Mouse (Mus musculus): Measurements from ENCODE around the gene Aldh4a1. TPM values are rescaled to one million over a fixed set of nuclear protein-coding genes. Genes with fewer than 3 reads are reported as not detected.

Aldh4a1 gene
- polyA plus RNA-seq, 2 experiments, result 29.9 to 31.1 TPM

GRCm38 (mm10) chr4:139589351-139590027, 33.2 kb upstream of the Aldh4a1 start:
- Histone ChIP-seq H3K36me3 (replicated peaks; ENCODE audit: control insufficient read depth, insufficient read depth, low read depth) (no peaks in the 10 kb centered on the region), H3K4me3 (ENCODE audit: insufficient read depth in 1 of 2, low read depth in 2 of 2, low read length in 2 of 2) (no peak overlapping the region), H3K27me3 (ENCODE audit: control insufficient read depth, insufficient read depth, low read length) (no peaks in the 10 kb centered on the region), H3K9ac (replicated peaks) (no peak overlapping the region), H3K9me3 (ENCODE audit: control insufficient read depth, low read length) (no peaks in the 10 kb centered on the region), H3K4me1 (replicated peaks; ENCODE audit: control insufficient read depth in 2 of 2, insufficient read depth in 2 of 2, low read length in 1 of 2) (peaks cover 0 to 15% of the 10 kb centered on the region in 2 experiments; a peak in 2 of 4 replicates), H3K27ac (no peak overlapping the region), H3K4me2 (ENCODE audit: low read depth) (no peak overlapping the region)
- TF ChIP-seq CTCF (IDR thresholded peaks at IDR 0.05; ENCODE audit: low read depth) (no peak), EP300 (IDR thresholded peaks at IDR 0.05; ENCODE audit: low read depth) (no peak)
- ATAC-seq (ENCODE audit: insufficient read depth) (no peak), DNase-seq (ENCODE audit: low read depth in 3 of 3, low spot score in 3 of 3) (no peak)
- 64% methylated on average over 5 of the region's 5 CpGs for WGBS (ENCODE audit: insufficient replicate concordance)

- Histone ChIP-seq H3K9ac (replicated peaks) (no peak overlapping the region), H3K4me3 (ENCODE audit: insufficient read depth in 1 of 2, low read depth in 2 of 2, low read length in 2 of 2) (no peak overlapping the region), H3K9me3 (ENCODE audit: control insufficient read depth, low read length) (no peaks in the 10 kb centered on the region), H3K27ac (no peak overlapping the region), H3K27me3 (ENCODE audit: control insufficient read depth, insufficient read depth, low read length) (no peaks in the 10 kb centered on the region), H3K36me3 (replicated peaks; ENCODE audit: control insufficient read depth, insufficient read depth, low read depth) (no peaks in the 10 kb centered on the region), H3K4me1 (replicated peaks; ENCODE audit: control insufficient read depth in 2 of 2, insufficient read depth in 2 of 2, low read length in 1 of 2) (peaks cover 0 to 13% of the 10 kb centered on the region in 2 experiments; a peak in 2 of 4 replicates), H3K4me2 (ENCODE audit: low read depth) (no peak overlapping the region)
- WGBS (ENCODE audit: insufficient replicate concordance), result 45% methylated on average over 4 of the region's 4 CpGs
- DNase-seq (ENCODE audit: low read depth in 3 of 3, low spot score in 3 of 3) (no peak), ATAC-seq (ENCODE audit: insufficient read depth) (no peak)
- no peak for TF ChIP-seq CTCF (IDR thresholded peaks at IDR 0.05; ENCODE audit: low read depth)
- no peak for TF ChIP-seq EP300 (IDR thresholded peaks at IDR 0.05; ENCODE audit: low read depth)
Observed at GRCm38 (mm10) chr4:139590446-139590845, 32.2 kb upstream of the Aldh4a1 start.

- Histone ChIP-seq H3K27ac (no peak overlapping the region), H3K4me2 (ENCODE audit: low read depth) (no peak overlapping the region), H3K4me1 (replicated peaks; ENCODE audit: control insufficient read depth in 2 of 2, insufficient read depth in 2 of 2, low read length in 1 of 2) (0 out of 4 replicates have a peak, but pooled peaks cover 0 to 2% of the 10 kb centered on the region in 2 experiments), H3K36me3 (replicated peaks; ENCODE audit: control insufficient read depth, insufficient read depth, low read depth) (no peaks in the 10 kb centered on the region), H3K9ac (replicated peaks) (no peak overlapping the region), H3K4me3 (ENCODE audit: insufficient read depth in 1 of 2, low read depth in 2 of 2, low read length in 2 of 2) (no peak overlapping the region), H3K27me3 (ENCODE audit: control insufficient read depth, insufficient read depth, low read length) (no peaks in the 10 kb centered on the region), H3K9me3 (ENCODE audit: control insufficient read depth, low read length) (no peaks in the 10 kb centered on the region)
- WGBS (ENCODE audit: insufficient replicate concordance), result 61% methylated on average over 7 of the region's 7 CpGs
- ATAC-seq (ENCODE audit: insufficient read depth), result no peak
- DNase-seq (ENCODE audit: low read depth in 3 of 3, low spot score in 3 of 3), result no peak
- TF ChIP-seq EP300 (IDR thresholded peaks at IDR 0.05; ENCODE audit: low read depth) (no peak), CTCF (IDR thresholded peaks at IDR 0.05; ENCODE audit: low read depth) (no peak)
Observed at GRCm38 (mm10) chr4:139592895-139593294, 29.8 kb upstream of the Aldh4a1 start.

GRCm38 (mm10) chr4:139593383-139593782, 29.3 kb upstream of the Aldh4a1 start:
- Histone ChIP-seq H3K27ac (no peak overlapping the region), H3K4me3 (ENCODE audit: insufficient read depth in 1 of 2, low read depth in 2 of 2, low read length in 2 of 2) (no peak overlapping the region), H3K4me1 (replicated peaks; ENCODE audit: control insufficient read depth in 2 of 2, insufficient read depth in 2 of 2, low read length in 1 of 2) (peaks cover 0 to 5% of the 10 kb centered on the region in 2 experiments; a peak in 1 of 4 replicates), H3K36me3 (replicated peaks; ENCODE audit: control insufficient read depth, insufficient read depth, low read depth) (no peaks in the 10 kb centered on the region), H3K4me2 (ENCODE audit: low read depth) (no peak overlapping the region), H3K9ac (replicated peaks) (no peak overlapping the region), H3K27me3 (ENCODE audit: control insufficient read depth, insufficient read depth, low read length) (no peaks in the 10 kb centered on the region), H3K9me3 (ENCODE audit: control insufficient read depth, low read length) (no peaks in the 10 kb centered on the region)
- DNase-seq (ENCODE audit: low read depth in 3 of 3, low spot score in 3 of 3), result no peak
- no peak for ATAC-seq (ENCODE audit: insufficient read depth)
- WGBS (ENCODE audit: insufficient replicate concordance), result 45% methylated on average over 6 of the region's 6 CpGs
- no peak for TF ChIP-seq EP300 (IDR thresholded peaks at IDR 0.05; ENCODE audit: low read depth)
- no peak for TF ChIP-seq CTCF (IDR thresholded peaks at IDR 0.05; ENCODE audit: low read depth)

- Histone ChIP-seq H3K4me2 (ENCODE audit: low read depth) (no peak overlapping the region), H3K36me3 (replicated peaks; ENCODE audit: control insufficient read depth, insufficient read depth, low read depth) (no peaks in the 10 kb centered on the region), H3K27ac (no peak overlapping the region), H3K27me3 (ENCODE audit: control insufficient read depth, insufficient read depth, low read length) (no peaks in the 10 kb centered on the region), H3K4me3 (ENCODE audit: insufficient read depth in 1 of 2, low read depth in 2 of 2, low read length in 2 of 2) (no peak overlapping the region), H3K4me1 (replicated peaks; ENCODE audit: control insufficient read depth in 2 of 2, insufficient read depth in 2 of 2, low read length in 1 of 2) (peaks cover 0 to 7% of the 10 kb centered on the region in 2 experiments; a peak in 1 of 4 replicates), H3K9me3 (ENCODE audit: control insufficient read depth, low read length) (no peaks in the 10 kb centered on the region), H3K9ac (replicated peaks) (no peak overlapping the region)
- no peak for ATAC-seq (ENCODE audit: insufficient read depth)
- no peak for DNase-seq (ENCODE audit: low read depth in 3 of 3, low spot score in 3 of 3)
- WGBS (ENCODE audit: insufficient replicate concordance), result 27% methylated on average over 3 of the region's 3 CpGs
- TF ChIP-seq EP300 (IDR thresholded peaks at IDR 0.05; ENCODE audit: low read depth), result no peak
- no peak for TF ChIP-seq CTCF (IDR thresholded peaks at IDR 0.05; ENCODE audit: low read depth)
Observed at GRCm38 (mm10) chr4:139594062-139594461, 28.6 kb upstream of the Aldh4a1 start.
